Mouse (Mus musculus) liver, adult 10 weeks (tissue): ENCODE data around the gene Gm3106. TPM values are rescaled to one million over a fixed set of nuclear protein-coding genes. Genes with fewer than 3 reads are reported as not detected.

ENCODE experiments used
- polyA plus RNA-seq: library from polyadenylated mRNA; stranded (reverse); fragments of 350-450 nt; fragmentation: Illumina TruSeq; extraction: RNeasy Lipid Tissue Mini Kit (QIAGEN cat#74804); gene quantifications from one replicate; pipeline ENCODE4 v1.2.3, GENCODE M21; 2014; ENCODE audit warnings: low read depth, low replicate concordance

Gm3106 gene
- not detected for polyA plus RNA-seq

DNA sequence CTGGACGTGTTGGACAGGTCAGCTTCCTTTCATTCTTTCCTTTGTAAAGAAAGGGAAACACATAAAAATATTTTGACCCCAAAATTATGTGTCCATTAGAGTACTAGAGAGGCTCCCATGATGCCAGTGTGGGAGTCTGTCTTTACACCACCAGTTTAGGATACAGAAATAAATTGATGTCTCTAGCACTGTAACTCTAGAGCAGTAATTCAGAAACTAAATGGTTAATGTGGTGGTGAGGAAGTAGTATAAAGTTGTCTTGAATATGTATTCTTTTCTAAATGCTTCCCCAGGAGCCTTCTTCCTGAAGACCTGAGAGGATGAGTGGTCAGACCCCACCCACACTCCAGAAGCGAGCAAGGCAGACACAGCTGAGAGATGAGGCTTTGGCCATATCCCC, at the start of gene Gm3106:
Gene Gm3106 (plus strand): TSS at position 301 of the 400 bp plus-strand sequence.

Other genes starting within 250 kb of the Gm3106 start
- gene BC061212, start 147.5 kb upstream of the Gm3106 start, polyA plus RNA-seq, result not detected
- not detected for gene Gm6351, start 141.6 kb upstream of the Gm3106 start, polyA plus RNA-seq
- gene A430089I19Rik, start 88.8 kb downstream of the Gm3106 start, polyA plus RNA-seq, result not detected
- gene Gm6502, start 96.4 kb downstream of the Gm3106 start, polyA plus RNA-seq, result not detected
- gene AA792892, start 121.7 kb downstream of the Gm3106 start, polyA plus RNA-seq, result not detected
- gene Gm7682, start 227.8 kb downstream of the Gm3106 start, polyA plus RNA-seq, result not detected